Mouse (Mus musculus) liver, embryonic 16.5 days (tissue): ENCODE data around the gene Ephb2. TPM values are rescaled to one million over a fixed set of nuclear protein-coding genes. Genes with fewer than 3 reads are reported as not detected.

Experiments
- ATAC-seq: fragments of 200-750 bp; cut with Nextera tagmentation; 2 replicates; pipeline ENCODE4 v1.8.0; 2017; ENCODE audit warnings: low read depth, mild to moderate bottlenecking, moderate number of reproducible peaks, moderate library complexity
- H3K27ac ChIP-seq: fragments of 300-500 bp; sonication (generic); 2 replicates; pipeline ENCODE4 v1.5.1; 2014; ENCODE audit warnings: mild to moderate bottlenecking, low read length
- H3K27me3 ChIP-seq: fragments of 300-500 bp; sonication (generic); 2 replicates; pipeline ENCODE4 v1.6.1; 2014; ENCODE audit warnings: low read depth, low read length, mixed read lengths; ENCODE audit not compliant: control insufficient read depth, insufficient read depth
- H3K36me3 ChIP-seq: fragments of 300-500 bp; sonication (generic); 2 replicates; pipeline ENCODE4 v1.6.1; 2014; ENCODE audit warnings: mild to moderate bottlenecking; ENCODE audit not compliant: control insufficient read depth, insufficient read depth
- H3K4me1 ChIP-seq: fragments of 300-500 bp; sonication (generic); 2 replicates; pipeline ENCODE4 v1.6.1; 2014; ENCODE audit warnings: low read depth, low read length, mixed read lengths; ENCODE audit not compliant: control insufficient read depth
- H3K4me2 ChIP-seq: fragments of 300-500 bp; sonication (generic); 2 replicates; pipeline ENCODE4 v1.6.1; 2014; ENCODE audit warnings: low read depth, low read length, mixed read lengths
- H3K4me3 ChIP-seq: fragments of 300-500 bp; sonication (generic); 2 replicates; pipeline ENCODE4 v1.5.1; 2014; ENCODE audit warnings: low read depth, mild to moderate bottlenecking, low read length
- H3K9ac ChIP-seq: fragments of 300-500 bp; sonication (generic); 2 replicates; pipeline ENCODE4 v1.6.1; 2014; ENCODE audit warnings: low read depth, low read length
- H3K9me3 ChIP-seq: fragments of 300-500 bp; sonication (generic); replicated peaks from 2 replicates; pipeline ENCODE4 v1.6.1; 2016; ENCODE audit warnings: low read length; ENCODE audit not compliant: control insufficient read depth
- WGBS: fragments of 180-500 bp; shearing (Covaris S2); extraction: QIAGEN DNeasy Blood & Tissue Kit; methylation state at CpG from one replicate; pipeline ENCODE4 v1.1.7; 2014; ENCODE audit not compliant: insufficient replicate concordance; 5-methylcytosine and 5-hydroxymethylcytosine counted together
- polyA plus RNA-seq: library from polyadenylated mRNA; unstranded; fragments of >200 nt; fragmentation: Nextera tagmentation; extraction: Ambion mirVana; gene quantifications from 2 replicates; pipeline ENCODE4 v1.2.1, GENCODE M21; 2015

Ephb2 gene
- polyA plus RNA-seq, 1 experiment from 2014 or later = 0.18 TPM

- no peaks in the 10 kb centered on the region for H3K36me3 ChIP-seq
- WGBS = 67% methylated on average over 8 of the region's 8 CpGs
- no peaks in the 10 kb centered on the region for H3K9me3 ChIP-seq
- no peak overlapping the region for H3K4me3 ChIP-seq
- no peak overlapping the region for H3K4me2 ChIP-seq
- no peaks in the 10 kb centered on the region for H3K27me3 ChIP-seq
- no peak for ATAC-seq
- no peaks in the 10 kb centered on the region; the same call in 1 of the 2 replicates for H3K4me1 ChIP-seq
- no peak overlapping the region for H3K9ac ChIP-seq
- H3K27ac ChIP-seq = no peak overlapping the region
These were observed 34.3 kb downstream of the Ephb2 start for GRCm38 (mm10) chr4:136801463-136801862.

- 59% methylated on average over 14 of the region's 14 CpGs for WGBS
- Histone ChIP-seq H3K27me3 (no peaks in the 10 kb centered on the region), H3K4me1 (no peaks in the 10 kb centered on the region; the same call in 1 of the 2 replicates), H3K4me3 (no peak overlapping the region), H3K27ac (no peak overlapping the region), H3K4me2 (no peak overlapping the region), H3K9me3 (no peaks in the 10 kb centered on the region), H3K36me3 (no peaks in the 10 kb centered on the region), H3K9ac (no peak overlapping the region)
- ATAC-seq = no peak
These were observed 35.4 kb downstream of the Ephb2 start for GRCm38 (mm10) chr4:136800366-136800765.

- Histone ChIP-seq H3K4me2 (no peak overlapping the region), H3K9me3 (no peaks in the 10 kb centered on the region), H3K36me3 (no peaks in the 10 kb centered on the region), H3K9ac (no peak overlapping the region), H3K27me3 (no peaks in the 10 kb centered on the region), H3K4me1 (no peaks in the 10 kb centered on the region; the same call in 1 of the 2 replicates), H3K4me3 (no peak overlapping the region), H3K27ac (no peak overlapping the region)
- 32% methylated on average over 23 of the region's 23 CpGs for WGBS
- no peak for ATAC-seq
These were observed 37.9 kb downstream of the Ephb2 start for GRCm38 (mm10) chr4:136797677-136798569.

- H3K4me3 ChIP-seq = no peak overlapping the region
- ATAC-seq = no peak
- no peaks in the 10 kb centered on the region for H3K4me1 ChIP-seq
- H3K27me3 ChIP-seq = no peaks in the 10 kb centered on the region
- no peaks in the 10 kb centered on the region for H3K36me3 ChIP-seq
- WGBS = 73% methylated on average over 11 of the region's 11 CpGs
- no peak overlapping the region for H3K4me2 ChIP-seq
- no peaks in the 10 kb centered on the region for H3K9me3 ChIP-seq
- no peak overlapping the region for H3K27ac ChIP-seq
- no peak overlapping the region for H3K9ac ChIP-seq
These were observed 42.5 kb downstream of the Ephb2 start for GRCm38 (mm10) chr4:136793320-136793719.

GRCm38 (mm10) chr4:136789821-136790220, 46.0 kb downstream of the Ephb2 start:
- Histone ChIP-seq H3K9me3 (no peaks in the 10 kb centered on the region), H3K36me3 (no peaks in the 10 kb centered on the region), H3K27me3 (no peaks in the 10 kb centered on the region), H3K4me1 (no peaks in the 10 kb centered on the region), H3K4me3 (no peak overlapping the region), H3K9ac (no peak overlapping the region), H3K4me2 (no peak overlapping the region), H3K27ac (no peak overlapping the region)
- WGBS = 34% methylated on average over 6 of the region's 6 CpGs
- no peak for ATAC-seq

GRCm38 (mm10) chr4:136787357-136787756, 48.4 kb downstream of the Ephb2 start:
- Histone ChIP-seq H3K4me2 (no peak overlapping the region), H3K4me3 (no peak overlapping the region), H3K36me3 (no peaks in the 10 kb centered on the region), H3K27ac (no peak overlapping the region), H3K9me3 (no peaks in the 10 kb centered on the region), H3K9ac (no peak overlapping the region), H3K4me1 (no peaks in the 10 kb centered on the region), H3K27me3 (no peaks in the 10 kb centered on the region)
- WGBS = 64% methylated on average over 4 of the region's 4 CpGs
- ATAC-seq = no peak

- H3K9me3 ChIP-seq = no peaks in the 10 kb centered on the region
- WGBS = 60% methylated on average over 26 of the region's 26 CpGs
- no peaks in the 10 kb centered on the region for H3K4me1 ChIP-seq
- no peak overlapping the region for H3K4me3 ChIP-seq
- H3K27ac ChIP-seq = no peak overlapping the region
- no peak for ATAC-seq
- no peak overlapping the region for H3K4me2 ChIP-seq
- no peaks in the 10 kb centered on the region for H3K36me3 ChIP-seq
- H3K27me3 ChIP-seq = no peaks in the 10 kb centered on the region
- no peak overlapping the region for H3K9ac ChIP-seq
These were observed 49.1 kb downstream of the Ephb2 start for GRCm38 (mm10) chr4:136786453-136787276.

GRCm38 (mm10) chr4:136783552-136784150, 52.1 kb downstream of the Ephb2 start:
- no peak overlapping the region for H3K4me2 ChIP-seq
- H3K27ac ChIP-seq = no peak overlapping the region
- H3K27me3 ChIP-seq = no peaks in the 10 kb centered on the region
- H3K4me3 ChIP-seq = no peak overlapping the region
- H3K36me3 ChIP-seq = no peaks in the 10 kb centered on the region
- H3K9me3 ChIP-seq = no peaks in the 10 kb centered on the region
- H3K4me1 ChIP-seq = no peaks in the 10 kb centered on the region
- no peak overlapping the region for H3K9ac ChIP-seq
- no peak for ATAC-seq
- 54% methylated on average over 22 of the region's 22 CpGs for WGBS
